Mouse (Mus musculus): ENCODE results near the gene Igsf9. TPM values are rescaled to one million over a fixed set of nuclear protein-coding genes. Genes with fewer than 3 reads are reported as not detected.

The Igsf9 gene
- polyA plus RNA-seq, 1 experiment from 2014 or later: 52.6 TPM

GRCm38 (mm10) chr1:172461602-172462001 is 20.0 kb upstream of the Igsf9 start:
- H3K27ac ChIP-seq (replicated peaks; ENCODE audit: low read depth, low read length): no peak overlapping the region
- no peak overlapping the region for H3K4me3 ChIP-seq (replicated peaks; ENCODE audit: low read depth, low read length)
- no peaks in the 10 kb centered on the region for H3K9me3 ChIP-seq (ENCODE audit: control insufficient read depth, low read length)
- WGBS: 80% methylated on average over 2 of the region's 2 CpGs
- no peak overlapping the region for H3K9ac ChIP-seq (replicated peaks; ENCODE audit: low read length)
- ATAC-seq (ENCODE audit: low FRiP score, low TSS enrichment) (no peak), DNase-seq (no peak)
- no peaks in the 10 kb centered on the region for H3K27me3 ChIP-seq (ENCODE audit: control insufficient read depth, insufficient read depth, low read length)
- H3K36me3 ChIP-seq (ENCODE audit: control insufficient read depth, insufficient read depth, low read length): no peaks in the 10 kb centered on the region
- no peaks in the 10 kb centered on the region for H3K4me1 ChIP-seq (ENCODE audit: control insufficient read depth, insufficient read depth, low read length)
- no peak overlapping the region for H3K4me2 ChIP-seq (ENCODE audit: low read length)

- WGBS: 89% methylated on average over 3 of the region's 3 CpGs
- no peak for ATAC-seq (ENCODE audit: low FRiP score, low TSS enrichment)
- H3K4me3 ChIP-seq (replicated peaks; ENCODE audit: low read depth, low read length): no peak overlapping the region
- DNase-seq: no peak
- H3K9me3 ChIP-seq (ENCODE audit: control insufficient read depth, low read length): no peaks in the 10 kb centered on the region
- no peaks in the 10 kb centered on the region for H3K36me3 ChIP-seq (ENCODE audit: control insufficient read depth, insufficient read depth, low read length)
- no peaks in the 10 kb centered on the region for H3K27me3 ChIP-seq (ENCODE audit: control insufficient read depth, insufficient read depth, low read length)
- H3K9ac ChIP-seq (replicated peaks; ENCODE audit: low read length): no peak overlapping the region
- no peak overlapping the region for H3K27ac ChIP-seq (replicated peaks; ENCODE audit: low read depth, low read length)
- H3K4me2 ChIP-seq (ENCODE audit: low read length): no peak overlapping the region
- no peaks in the 10 kb centered on the region for H3K4me1 ChIP-seq (ENCODE audit: control insufficient read depth, insufficient read depth, low read length)
Measured at GRCm38 (mm10) chr1:172462534-172462933, 19.1 kb upstream of the Igsf9 start.

- 87% methylated on average over 16 of the region's 16 CpGs for WGBS
- Histone ChIP-seq H3K9ac (replicated peaks; ENCODE audit: low read length) (no peak overlapping the region), H3K27ac (replicated peaks; ENCODE audit: low read depth, low read length) (no peak overlapping the region), H3K36me3 (ENCODE audit: control insufficient read depth, insufficient read depth, low read length) (no peaks in the 10 kb centered on the region), H3K27me3 (ENCODE audit: control insufficient read depth, insufficient read depth, low read length) (no peaks in the 10 kb centered on the region), H3K4me2 (ENCODE audit: low read length) (no peak overlapping the region), H3K4me1 (ENCODE audit: control insufficient read depth, insufficient read depth, low read length) (no peaks in the 10 kb centered on the region), H3K4me3 (replicated peaks; ENCODE audit: low read depth, low read length) (no peak overlapping the region), H3K9me3 (ENCODE audit: control insufficient read depth, low read length) (no peaks in the 10 kb centered on the region)
- no peak for DNase-seq
- no peak for ATAC-seq (ENCODE audit: low FRiP score, low TSS enrichment)
Measured at GRCm38 (mm10) chr1:172463387-172464333, 17.9 kb upstream of the Igsf9 start.

- H3K27ac ChIP-seq (replicated peaks; ENCODE audit: low read depth, low read length): no peak overlapping the region
- no peak for ATAC-seq (ENCODE audit: low FRiP score, low TSS enrichment)
- DNase-seq: no peak
- 62% methylated on average over 11 of the region's 11 CpGs for WGBS
- H3K4me3 ChIP-seq (replicated peaks; ENCODE audit: low read depth, low read length): no peak overlapping the region
- no peak overlapping the region for H3K4me2 ChIP-seq (ENCODE audit: low read length)
- no peaks in the 10 kb centered on the region for H3K36me3 ChIP-seq (ENCODE audit: control insufficient read depth, insufficient read depth, low read length)
- H3K9ac ChIP-seq (replicated peaks; ENCODE audit: low read length): no peak overlapping the region
- no peaks in the 10 kb centered on the region for H3K4me1 ChIP-seq (ENCODE audit: control insufficient read depth, insufficient read depth, low read length)
- no peaks in the 10 kb centered on the region for H3K27me3 ChIP-seq (ENCODE audit: control insufficient read depth, insufficient read depth, low read length)
- no peaks in the 10 kb centered on the region for H3K9me3 ChIP-seq (ENCODE audit: control insufficient read depth, low read length)
Measured at GRCm38 (mm10) chr1:172468301-172468877, 13.2 kb upstream of the Igsf9 start.

GRCm38 (mm10) chr1:172469373-172469772 is 12.2 kb upstream of the Igsf9 start:
- WGBS: 88% methylated on average over 5 of the region's 5 CpGs
- no peak for ATAC-seq (ENCODE audit: low FRiP score, low TSS enrichment)
- H3K9ac ChIP-seq (replicated peaks; ENCODE audit: low read length): no peak overlapping the region

GRCm38 (mm10) chr1:172469810-172470448 is 11.7 kb upstream of the Igsf9 start:
- H3K4me1 ChIP-seq (ENCODE audit: control insufficient read depth, insufficient read depth, low read length): no peaks in the 10 kb centered on the region
- H3K27ac ChIP-seq (replicated peaks; ENCODE audit: low read depth, low read length): no peak overlapping the region
- H3K9me3 ChIP-seq (ENCODE audit: control insufficient read depth, low read length): no peaks in the 10 kb centered on the region
- WGBS: 68% methylated on average over 8 of the region's 8 CpGs
- H3K4me2 ChIP-seq (ENCODE audit: low read length): no peak overlapping the region
- H3K27me3 ChIP-seq (ENCODE audit: control insufficient read depth, insufficient read depth, low read length): no peaks in the 10 kb centered on the region
- H3K9ac ChIP-seq (replicated peaks; ENCODE audit: low read length): no peak overlapping the region
- H3K4me3 ChIP-seq (replicated peaks; ENCODE audit: low read depth, low read length): no peak overlapping the region
- H3K36me3 ChIP-seq (ENCODE audit: control insufficient read depth, insufficient read depth, low read length): no peaks in the 10 kb centered on the region
- no peak for ATAC-seq (ENCODE audit: low FRiP score, low TSS enrichment)
- DNase-seq: no peak

More at GRCm38 (mm10) chr1:172469373-172469772, 12.2 kb upstream of the Igsf9 start:
- Histone ChIP-seq H3K9me3 (ENCODE audit: control insufficient read depth, low read length) (no peaks in the 10 kb centered on the region), H3K4me2 (ENCODE audit: low read length) (no peak overlapping the region), H3K36me3 (ENCODE audit: control insufficient read depth, insufficient read depth, low read length) (no peaks in the 10 kb centered on the region), H3K27ac (replicated peaks; ENCODE audit: low read depth, low read length) (no peak overlapping the region), H3K4me1 (ENCODE audit: control insufficient read depth, insufficient read depth, low read length) (no peaks in the 10 kb centered on the region), H3K4me3 (replicated peaks; ENCODE audit: low read depth, low read length) (no peak overlapping the region), H3K27me3 (ENCODE audit: control insufficient read depth, insufficient read depth, low read length) (no peaks in the 10 kb centered on the region)
- no peak for DNase-seq

- no peaks in the 10 kb centered on the region for H3K36me3 ChIP-seq (ENCODE audit: control insufficient read depth, insufficient read depth, low read length)
- H3K4me3 ChIP-seq (replicated peaks; ENCODE audit: low read depth, low read length): no peak overlapping the region
- no peak overlapping the region for H3K27ac ChIP-seq (replicated peaks; ENCODE audit: low read depth, low read length)
- no peaks in the 10 kb centered on the region for H3K27me3 ChIP-seq (ENCODE audit: control insufficient read depth, insufficient read depth, low read length)
- no peak for DNase-seq
- no peaks in the 10 kb centered on the region for H3K4me1 ChIP-seq (ENCODE audit: control insufficient read depth, insufficient read depth, low read length)
- ATAC-seq (ENCODE audit: low FRiP score, low TSS enrichment): no peak
- no peak overlapping the region for H3K4me2 ChIP-seq (ENCODE audit: low read length)
- no peak overlapping the region for H3K9ac ChIP-seq (replicated peaks; ENCODE audit: low read length)
- H3K9me3 ChIP-seq (ENCODE audit: control insufficient read depth, low read length): no peaks in the 10 kb centered on the region
Measured at GRCm38 (mm10) chr1:172472909-172473308, 8.7 kb upstream of the Igsf9 start.

- 82% methylated on average over 3 of the region's 3 CpGs for WGBS
- no peaks in the 10 kb centered on the region for H3K4me1 ChIP-seq (ENCODE audit: control insufficient read depth, insufficient read depth, low read length)
- DNase-seq: no peak
- H3K9me3 ChIP-seq (ENCODE audit: control insufficient read depth, low read length): no peaks in the 10 kb centered on the region
- H3K36me3 ChIP-seq (ENCODE audit: control insufficient read depth, insufficient read depth, low read length): no peaks in the 10 kb centered on the region
- no peak overlapping the region for H3K4me2 ChIP-seq (ENCODE audit: low read length)
- H3K27ac ChIP-seq (replicated peaks; ENCODE audit: low read depth, low read length): no peak overlapping the region
- no peak overlapping the region for H3K4me3 ChIP-seq (replicated peaks; ENCODE audit: low read depth, low read length)
- no peaks in the 10 kb centered on the region for H3K27me3 ChIP-seq (ENCODE audit: control insufficient read depth, insufficient read depth, low read length)
- no peak overlapping the region for H3K9ac ChIP-seq (replicated peaks; ENCODE audit: low read length)
- no peak for ATAC-seq (ENCODE audit: low FRiP score, low TSS enrichment)
Measured at GRCm38 (mm10) chr1:172474196-172474595, 7.4 kb upstream of the Igsf9 start.

Data from midbrain, embryonic 14.5 days (tissue).